Mouse (Mus musculus): ENCODE measurements at regions not wholly inside any gene's neighbourhood (a gene's known extent, or its start where the extent isn't known, plus 50 kb on each side); places are given as distances from the start of the nearest gene placed in this dataset.

GRCm38 (mm10) chr2:46149848-46150247, 1032.7 kb upstream of the Zeb2 start:
- DNase-seq, result no peak

GRCm38 (mm10) chr2:46119871-46120270, 1002.7 kb upstream of the Zeb2 start:
- no peak for DNase-seq

GRCm38 (mm10) chr2:46106991-46107390, 989.8 kb upstream of the Zeb2 start:
- no peak for DNase-seq

- DNase-seq, result no peak
These were observed 948.0 kb upstream of the Zeb2 start for GRCm38 (mm10) chr2:46065034-46065802.

- DNase-seq, result no peak
These were observed 938.5 kb upstream of the Zeb2 start for GRCm38 (mm10) chr2:46055729-46056128.

GRCm38 (mm10) chr2:46054902-46055301, 937.7 kb upstream of the Zeb2 start:
- no peak for DNase-seq

GRCm38 (mm10) chr2:46021854-46022253, 904.7 kb upstream of the Zeb2 start:
- no peak for DNase-seq

GRCm38 (mm10) chr2:46013771-46014269, 896.6 kb upstream of the Zeb2 start:
- no peak for DNase-seq

GRCm38 (mm10) chr2:46012716-46013115, 895.5 kb upstream of the Zeb2 start:
- no peak for DNase-seq

GRCm38 (mm10) chr2:45975157-45975556, 858.0 kb upstream of the Zeb2 start:
- DNase-seq, result no peak

GRCm38 (mm10) chr2:45968635-45969034, 851.4 kb upstream of the Zeb2 start:
- no peak for DNase-seq

- DNase-seq, result no peak
These were observed 839.7 kb upstream of the Zeb2 start for GRCm38 (mm10) chr2:45956792-45957330.

GRCm38 (mm10) chr2:45948758-45949157, 831.6 kb upstream of the Zeb2 start:
- no peak for DNase-seq

GRCm38 (mm10) chr2:45925791-45926480, 808.7 kb upstream of the Zeb2 start:
- DNase-seq, result no peak

GRCm38 (mm10) chr2:45908871-45909270, 791.7 kb upstream of the Zeb2 start:
- no peak for DNase-seq

- DNase-seq, result no peak
These were observed 787.5 kb upstream of the Zeb2 start for GRCm38 (mm10) chr2:45904623-45905235.

GRCm38 (mm10) chr2:45904090-45904489, 786.9 kb upstream of the Zeb2 start:
- no peak for DNase-seq

- DNase-seq, result no peak
These were observed 786.2 kb upstream of the Zeb2 start for GRCm38 (mm10) chr2:45903350-45903749.

- DNase-seq, result no peak
These were observed 784.7 kb upstream of the Zeb2 start for GRCm38 (mm10) chr2:45901892-45902291.

GRCm38 (mm10) chr2:45884680-45885079, 767.5 kb upstream of the Zeb2 start:
- no peak for DNase-seq

- DNase-seq, result no peak
These were observed 761.5 kb upstream of the Zeb2 start for GRCm38 (mm10) chr2:45878656-45879055.

GRCm38 (mm10) chr2:45859901-45860331, 742.7 kb upstream of the Zeb2 start:
- no peak for DNase-seq

- no peak for DNase-seq
These were observed 742.2 kb upstream of the Zeb2 start for GRCm38 (mm10) chr2:45859445-45859844.
